Mouse (Mus musculus): ENCODE results near the gene Ccdc157. TPM values are rescaled to one million over a fixed set of nuclear protein-coding genes. Genes with fewer than 3 reads are reported as not detected.

Ccdc157 gene
- total and polyA plus RNA-seq, 3 experiments, result 1.1 to 3.2 (median 1.1) TPM

DNA sequence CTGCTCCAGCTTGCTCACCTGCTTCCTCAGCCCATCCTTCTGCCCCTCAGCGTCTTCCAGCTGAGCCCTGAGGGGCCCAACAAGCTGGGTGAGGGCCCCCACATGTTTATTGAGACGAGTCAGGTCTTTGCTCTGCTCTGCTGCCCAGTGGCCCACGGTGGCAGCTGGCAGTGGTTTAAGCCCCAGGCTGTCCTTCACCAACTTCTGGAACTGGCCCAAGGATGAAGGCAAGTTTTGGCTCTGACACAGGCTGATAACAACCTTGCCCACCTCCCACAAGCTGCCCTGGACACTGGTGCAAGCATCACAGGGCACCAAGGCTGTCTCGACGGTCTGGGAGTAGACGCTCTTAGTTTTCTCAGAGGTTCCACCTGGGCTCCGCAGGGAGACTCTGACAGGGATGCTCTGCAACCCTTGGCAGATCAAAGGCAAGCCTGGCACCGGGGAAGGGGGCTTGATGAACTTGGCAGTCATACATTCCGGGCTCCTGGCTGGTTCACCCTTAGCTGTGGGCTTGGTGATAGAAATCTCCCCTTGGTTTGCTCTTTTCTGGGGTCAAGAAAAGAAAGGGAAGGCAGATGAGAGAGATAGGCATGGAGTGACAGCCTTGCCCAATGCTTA is 11.4 kb downstream of the Ccdc157 start:
- no peak for ATAC-seq (ENCODE audit: extremely low read depth, insufficient number of reproducible peaks, low FRiP score, poor library complexity, severe bottlenecking)
- H3K4me1 ChIP-seq (ENCODE audit: insufficient read depth, low read depth, low read length), result no peaks in the 10 kb centered on the region
- TF ChIP-seq GATA2 (IDR thresholded peaks at IDR 0.05; ENCODE audit: borderline replicate concordance, low read depth, low read length) (no peak), TAL1 (conservative IDR thresholded peaks at IDR 0.05; ENCODE audit: low read depth, low read length) (no peak), CTCF (IDR thresholded peaks at IDR 0.05; ENCODE audit: low read depth, low read length) (no peak), POLR2AphosphoS5 (IDR thresholded peaks at IDR 0.05; ENCODE audit: insufficient replicate concordance, low read depth, low read length) (no peak), GATA1 (IDR thresholded peaks at IDR 0.05; ENCODE audit: borderline replicate concordance, low read length) (no peak)
- no peaks in the 10 kb centered on the region for H3K9me3 ChIP-seq (replicated peaks)
- H3K4me3 ChIP-seq (ENCODE audit: low read depth, low read length), result no peak overlapping the region
- H3K27me3 ChIP-seq (ENCODE audit: insufficient read depth, low read length), result peaks cover 11% of the 10 kb centered on the region; the same call in 1 of the 2 replicates
- peaks cover 23% of the 10 kb centered on the region for H3K36me3 ChIP-seq (replicated peaks)
- no peak for DNase-seq (ENCODE audit: low spot score)

- no peak for TF ChIP-seq TAL1 (conservative IDR thresholded peaks at IDR 0.05; ENCODE audit: low read depth, low read length)
- Histone ChIP-seq H3K4me1 (ENCODE audit: insufficient read depth, low read depth, low read length) (no peaks in the 10 kb centered on the region), H3K4me3 (ENCODE audit: low read depth, low read length) (no peak overlapping the region), H3K9me3 (replicated peaks) (no peaks in the 10 kb centered on the region), H3K27me3 (ENCODE audit: insufficient read depth, low read length) (peaks cover 11% of the 10 kb centered on the region; the same call in 1 of the 2 replicates), H3K36me3 (replicated peaks) (peaks cover 28% of the 10 kb centered on the region)
- DNase-seq (ENCODE audit: low spot score) (no peak), ATAC-seq (ENCODE audit: extremely low read depth, insufficient number of reproducible peaks, low FRiP score, poor library complexity, severe bottlenecking) (no peak)
Measured at GRCm38 (mm10) chr11:4148120-4148519, 12.0 kb downstream of the Ccdc157 start.

- no peaks in the 10 kb centered on the region for H3K9me3 ChIP-seq (replicated peaks)
- no peak for DNase-seq (ENCODE audit: low spot score)
- no peak for ATAC-seq (ENCODE audit: extremely low read depth, insufficient number of reproducible peaks, low FRiP score, poor library complexity, severe bottlenecking)
- H3K36me3 ChIP-seq (replicated peaks), result peaks cover 39% of the 10 kb centered on the region
- TF ChIP-seq CTCF (IDR thresholded peaks at IDR 0.05; ENCODE audit: low read depth, low read length), result no peak
- no peak for TF ChIP-seq TAL1 (conservative IDR thresholded peaks at IDR 0.05; ENCODE audit: low read depth, low read length)
- TF ChIP-seq GATA1 (IDR thresholded peaks at IDR 0.05; ENCODE audit: borderline replicate concordance, low read length), result no peak
- no peak for TF ChIP-seq POLR2AphosphoS5 (IDR thresholded peaks at IDR 0.05; ENCODE audit: insufficient replicate concordance, low read depth, low read length)
- no peak for TF ChIP-seq GATA2 (IDR thresholded peaks at IDR 0.05; ENCODE audit: borderline replicate concordance, low read depth, low read length)
- no peaks in the 10 kb centered on the region for H3K4me1 ChIP-seq (ENCODE audit: insufficient read depth, low read depth, low read length)
- no peak overlapping the region for H3K4me3 ChIP-seq (ENCODE audit: low read depth, low read length)
- H3K27me3 ChIP-seq (ENCODE audit: insufficient read depth, low read length), result peaks cover 11% of the 10 kb centered on the region; the same call in 1 of the 2 replicates
Measured at GRCm38 (mm10) chr11:4147098-4147497, 13.0 kb downstream of the Ccdc157 start.

DNA sequence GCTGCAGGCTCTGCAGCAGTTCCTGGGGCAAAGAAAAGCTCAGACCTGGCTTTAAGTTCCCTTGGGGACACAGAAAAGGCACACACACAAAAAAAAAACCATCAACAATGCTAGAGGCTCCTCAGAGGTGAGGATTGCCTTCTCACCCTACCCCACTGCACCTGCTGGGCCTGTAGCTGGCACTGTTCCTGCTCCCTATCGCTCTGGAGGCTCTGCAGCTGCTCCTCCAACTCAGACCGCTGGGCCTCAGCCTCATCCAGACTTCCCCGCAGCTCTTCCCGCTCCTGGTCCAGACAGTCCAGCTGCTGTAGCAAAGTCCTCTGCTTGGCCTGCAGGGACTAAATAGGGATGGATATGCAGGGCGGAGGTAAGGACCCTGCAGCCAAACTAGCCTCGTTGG is 13.7 kb downstream of the Ccdc157 start:
- ATAC-seq (ENCODE audit: extremely low read depth, insufficient number of reproducible peaks, low FRiP score, poor library complexity, severe bottlenecking), result no peak

GRCm38 (mm10) chr11:4143281-4144062 is 16.6 kb downstream of the Ccdc157 start:
- no peaks in the 10 kb centered on the region for H3K4me1 ChIP-seq (ENCODE audit: insufficient read depth, low read depth, low read length)
- no peak overlapping the region for H3K4me3 ChIP-seq (ENCODE audit: low read depth, low read length)
- TF ChIP-seq POLR2AphosphoS5 (IDR thresholded peaks at IDR 0.05; ENCODE audit: insufficient replicate concordance, low read depth, low read length) (no peak), GATA2 (IDR thresholded peaks at IDR 0.05; ENCODE audit: borderline replicate concordance, low read depth, low read length) (no peak), CTCF (IDR thresholded peaks at IDR 0.05; ENCODE audit: low read depth, low read length) (no peak), TAL1 (conservative IDR thresholded peaks at IDR 0.05; ENCODE audit: low read depth, low read length) (no peak)
- peaks cover 64% of the 10 kb centered on the region for H3K36me3 ChIP-seq (replicated peaks)
- no peaks in the 10 kb centered on the region for H3K9me3 ChIP-seq (replicated peaks)
- DNase-seq (ENCODE audit: low spot score) (no peak), ATAC-seq (ENCODE audit: extremely low read depth, insufficient number of reproducible peaks, low FRiP score, poor library complexity, severe bottlenecking) (no peak)
- H3K27me3 ChIP-seq (ENCODE audit: insufficient read depth, low read length), result peaks cover 5% of the 10 kb centered on the region; the same call in 1 of the 2 replicates

More for the DNA sequence above, 13.7 kb downstream of the Ccdc157 start:
- peaks cover 42% of the 10 kb centered on the region for H3K36me3 ChIP-seq (replicated peaks)
- no peak overlapping the region for H3K4me3 ChIP-seq (ENCODE audit: low read depth, low read length)
- H3K9me3 ChIP-seq (replicated peaks), result no peaks in the 10 kb centered on the region
- no peak for DNase-seq (ENCODE audit: low spot score)
- TF ChIP-seq CTCF (IDR thresholded peaks at IDR 0.05; ENCODE audit: low read depth, low read length) (no peak), POLR2AphosphoS5 (IDR thresholded peaks at IDR 0.05; ENCODE audit: insufficient replicate concordance, low read depth, low read length) (no peak), TAL1 (conservative IDR thresholded peaks at IDR 0.05; ENCODE audit: low read depth, low read length) (no peak), GATA2 (IDR thresholded peaks at IDR 0.05; ENCODE audit: borderline replicate concordance, low read depth, low read length) (no peak), GATA1 (IDR thresholded peaks at IDR 0.05; ENCODE audit: borderline replicate concordance, low read length) (no peak)
- peaks cover 7% of the 10 kb centered on the region; the same call in 1 of the 2 replicates for H3K27me3 ChIP-seq (ENCODE audit: insufficient read depth, low read length)
- no peaks in the 10 kb centered on the region for H3K4me1 ChIP-seq (ENCODE audit: insufficient read depth, low read depth, low read length)

- Histone ChIP-seq H3K36me3 (replicated peaks) (peaks cover 70% of the 10 kb centered on the region), H3K4me3 (ENCODE audit: low read depth, low read length) (no peak overlapping the region), H3K4me1 (ENCODE audit: insufficient read depth, low read depth, low read length) (no peaks in the 10 kb centered on the region), H3K27me3 (ENCODE audit: insufficient read depth, low read length) (no peaks in the 10 kb centered on the region), H3K9me3 (replicated peaks) (no peaks in the 10 kb centered on the region)
- no peak for ATAC-seq (ENCODE audit: extremely low read depth, insufficient number of reproducible peaks, low FRiP score, poor library complexity, severe bottlenecking)
- DNase-seq (ENCODE audit: low spot score), result no peak
- TF ChIP-seq TAL1 (conservative IDR thresholded peaks at IDR 0.05; ENCODE audit: low read depth, low read length) (no peak), CTCF (IDR thresholded peaks at IDR 0.05; ENCODE audit: low read depth, low read length) (no peak), GATA2 (IDR thresholded peaks at IDR 0.05; ENCODE audit: borderline replicate concordance, low read depth, low read length) (no peak), GATA1 (IDR thresholded peaks at IDR 0.05; ENCODE audit: borderline replicate concordance, low read length) (no peak), POLR2AphosphoS5 (IDR thresholded peaks at IDR 0.05; ENCODE audit: insufficient replicate concordance, low read depth, low read length) (no peak)
Measured at GRCm38 (mm10) chr11:4142352-4142751, 17.7 kb downstream of the Ccdc157 start.
